Mouse (Mus musculus) erythroblast, embryonic 14.5 days (primary cell): ENCODE data around the gene Dhrs1.

Experiments
- GATA1 ChIP-seq: IDR thresholded peaks from 2 replicates; pipeline ENCODE4 v1.6.1; 2012; ENCODE audit warnings: low read length, inconsistent platforms, mixed read lengths
- TAL1 ChIP-seq: IDR thresholded peaks from 3 replicates; pipeline ENCODE4 v1.6.1; 2012; ENCODE audit warnings: low read length, inconsistent platforms, mixed read lengths

DNA sequence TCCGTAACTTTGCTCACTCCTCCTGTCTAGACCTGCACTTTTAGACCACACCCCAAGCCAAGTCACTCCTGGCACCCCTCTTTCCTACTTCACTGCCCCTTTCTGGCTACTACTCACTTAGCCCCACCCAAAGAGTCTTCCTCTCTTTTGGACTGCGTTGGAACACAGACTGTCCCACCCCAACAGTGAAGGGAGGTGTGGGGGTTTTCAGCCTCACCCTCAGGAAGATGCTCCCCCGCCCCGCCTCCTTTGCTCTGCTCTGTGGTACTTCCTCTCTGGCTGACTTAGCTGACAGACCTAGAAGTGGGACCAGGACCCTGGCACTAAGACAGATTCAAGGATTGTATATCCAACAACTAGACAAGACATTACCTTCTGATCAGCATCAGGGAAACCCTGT lies 20.2 kb upstream of the Dhrs1 start, which contains the start of gene Ltb4r1:
- no peak for TF ChIP-seq GATA1
- no peak for TF ChIP-seq TAL1
